In genomic region chr11:95515376-95516323, GRCm38 (mm10) we compare ENCODE assay signal across 9 mouse cellular contexts. TPM values are rescaled to one million over a fixed set of nuclear protein-coding genes. Genes with fewer than 3 reads are reported as not detected.
DNase-seq lines count a peak whose midpoint lies in the region; ATAC-seq and TF ChIP-seq lines count a peak whose summit lies in the region.
"Had no signal": no experiment of that assay in that cellular context is flagged by ENCODE, and none has a peak within 500 bp of the region (broad histone marks: within the 10 kb centered on the region; RNA-seq: fewer than 3 reads in every experiment).

No protein-coding gene starts in this region.

- no peak overlapping the region for H3K4me3 ChIP-seq in liver, embryonic 11.5 days (ENCODE audit: low read depth, low read length)
- peak overlapping the region; percentile 65 for H3K4me3 ChIP-seq in limb, embryonic 12.5 days (replicated peaks)
- H3K4me3 ChIP-seq in neural tube, embryonic 15.5 days (replicated peaks), result no peak overlapping the region
- H3K4me3 ChIP-seq in kidney, adult 2 months (ENCODE audit: insufficient read depth, low read depth, low read length), result no peak overlapping the region

- ATAC-seq in liver, embryonic 11.5 days (replicated peaks; ENCODE audit: low FRiP score), result no peak
- ATAC-seq in limb, embryonic 12.5 days (ENCODE audit: insufficient number of reproducible peaks, insufficient read depth, low FRiP score, low TSS enrichment, low read depth), result no peak
- no peak for ATAC-seq in neural tube, embryonic 15.5 days (ENCODE audit: low FRiP score)

- H3K4me2 ChIP-seq in liver, embryonic 11.5 days, result peak overlapping the region; percentile 77
- peak overlapping the region; percentile 99; the same call in 1 of the 2 replicates for H3K4me2 ChIP-seq in limb, embryonic 12.5 days
- peak overlapping the region; percentile 99; the same call in 1 of the 2 replicates for H3K4me2 ChIP-seq in neural tube, embryonic 15.5 days

- no peak overlapping the region for H3K9ac ChIP-seq in liver, embryonic 11.5 days (ENCODE audit: low read depth, low read length)
- no peak overlapping the region for H3K9ac ChIP-seq in limb, embryonic 12.5 days (replicated peaks)
- no peak overlapping the region for H3K9ac ChIP-seq in neural tube, embryonic 15.5 days (replicated peaks)

- H3K36me3 ChIP-seq in liver, embryonic 11.5 days (ENCODE audit: control insufficient read depth, insufficient read depth, low read length), result no peaks in the 10 kb centered on the region
- no peaks in the 10 kb centered on the region for H3K36me3 ChIP-seq in limb, embryonic 12.5 days
- no peaks in the 10 kb centered on the region for H3K36me3 ChIP-seq in neural tube, embryonic 15.5 days
- no peaks in the 10 kb centered on the region for H3K36me3 ChIP-seq in kidney, adult 2 months (ENCODE audit: control insufficient read depth, insufficient read depth, low read length)

- H3K27me3 ChIP-seq in liver, embryonic 11.5 days (replicated peaks; ENCODE audit: control insufficient read depth, insufficient read depth, low read length), result peaks cover 68% of the 10 kb centered on the region
- peaks cover 50% of the 10 kb centered on the region for H3K27me3 ChIP-seq in limb, embryonic 12.5 days
- peaks cover 54% of the 10 kb centered on the region for H3K27me3 ChIP-seq in neural tube, embryonic 15.5 days (replicated peaks)
- H3K27me3 ChIP-seq in kidney, adult 2 months (replicated peaks; ENCODE audit: control insufficient read depth, insufficient read depth, low read length), result 0 out of 2 replicates have a peak, but pooled peaks cover 3% of the 10 kb centered on the region

- TF ChIP-seq POLR2A in kidney, adult 2 months (IDR thresholded peaks at IDR 0.05; ENCODE audit: low read depth, low read length), result no peak

- 32% methylated on average over 17 of the region's 17 CpGs for WGBS in liver, embryonic 11.5 days
- WGBS in limb, embryonic 12.5 days, result 44% methylated on average over 17 of the region's 17 CpGs
- 36% methylated on average over 17 of the region's 17 CpGs for WGBS in neural tube, embryonic 15.5 days
- 67% methylated on average over 17 of the region's 17 CpGs for WGBS in kidney, adult 2 months

- no peak overlapping the region for H3K27ac ChIP-seq in liver, embryonic 11.5 days (ENCODE audit: low read depth, low read length)
- H3K27ac ChIP-seq in limb, embryonic 12.5 days, result peak overlapping the region; percentile 89
- no peak overlapping the region for H3K27ac ChIP-seq in neural tube, embryonic 15.5 days (replicated peaks)
- H3K27ac ChIP-seq in kidney, adult 2 months (ENCODE audit: insufficient read depth, low read depth, low read length), result no peak overlapping the region

- H3K9me3 ChIP-seq in liver, embryonic 11.5 days (ENCODE audit: control insufficient read depth, low read length), result no peaks in the 10 kb centered on the region
- H3K9me3 ChIP-seq in limb, embryonic 12.5 days, result no peaks in the 10 kb centered on the region
- H3K9me3 ChIP-seq in neural tube, embryonic 15.5 days (replicated peaks), result no peaks in the 10 kb centered on the region
- H3K9me3 ChIP-seq: megakaryocyte, embryonic 14.5 days had no signal

- peak; percentile 64 to 74 for DNase-seq in cerebellum, postnatal 10 days
- no peak for DNase-seq in cerebellum, adult 18-20 months
- no peak for DNase-seq in liver, embryonic 11.5 days (ENCODE audit: low spot score)
- no peak for DNase-seq in liver
- no peak for DNase-seq in embryo, embryonic 10 days (ENCODE audit: low spot score)
- DNase-seq in kidney, adult 2 months, result no peak

- no peaks in the 10 kb centered on the region for H3K4me1 ChIP-seq in liver, embryonic 11.5 days (replicated peaks; ENCODE audit: control insufficient read depth, insufficient read depth, low read length)
- peaks cover 58% of the 10 kb centered on the region for H3K4me1 ChIP-seq in limb, embryonic 12.5 days (replicated peaks)
- H3K4me1 ChIP-seq in neural tube, embryonic 15.5 days, result peaks cover 42% of the 10 kb centered on the region
- no peaks in the 10 kb centered on the region for H3K4me1 ChIP-seq in kidney, adult 2 months (ENCODE audit: control insufficient read depth, insufficient read depth, low read length)

- no peak for TF ChIP-seq CTCF in kidney, adult 2 months (conservative IDR thresholded peaks at IDR 0.05; ENCODE audit: insufficient read depth, insufficient read length, low read depth, low read length)

RNA-seq across cellular contexts. Expression of gene Nxph3, which starts 1.3 kb away (rescaled TPM):
- polyA plus RNA-seq in liver, embryonic 11.5 days (2014; fragmentation: Nextera tagmentation; extraction: Ambion mirVana), result 0.10 TPM in 2 replicates
- polyA plus RNA-seq in limb, embryonic 12.5 days (2016; fragmentation: Nextera tagmentation; extraction: Ambion mirVana), result 2.5 and 2.6 TPM in 2 replicates
- 1.8 and 2.0 TPM in 2 replicates for polyA plus RNA-seq in neural tube, embryonic 15.5 days (2015; fragmentation: Nextera tagmentation; extraction: Ambion mirVana)
- 4.1 and 4.2 TPM in 2 replicates for polyA plus RNA-seq in kidney, adult 2 months (2012; rRNA removed)

Comparison
In these comparisons a context has a peak if more than half of its experiments do, and no peak if none do; other contexts are left out.
1. DNase-seq: peak in cerebellum, postnatal 10 days (2 of 2); none in cerebellum, adult 18-20 months (0 of 2), liver, embryonic 11.5 days (single experiment), liver (single experiment), embryo, embryonic 10 days (single experiment) and kidney, adult 2 months (single experiment).
2. Peak in every context shown above with its lines, with median percentiles within 50 percentile points of each other: H3K4me2 ChIP-seq.